Mouse (Mus musculus) limb, embryonic 11.5 days (tissue): ENCODE data around the gene Sept11. TPM values are rescaled to one million over a fixed set of nuclear protein-coding genes. Genes with fewer than 3 reads are reported as not detected.

Experiments
- ATAC-seq: fragments of 200-750 bp; cut with Nextera tagmentation; 2 replicates; pipeline ENCODE4 v1.8.0; 2017; ENCODE audit warnings: low read depth; ENCODE audit not compliant: insufficient number of reproducible peaks, low FRiP score, low TSS enrichment
- DNase-seq: peaks from one replicate; pipeline ENCODE4 v3.0.0-alpha.2; 2015; ENCODE audit warnings: low spot score
- H3K27ac ChIP-seq: fragments of 300-500 bp; sonication (generic); replicated peaks from 2 replicates; pipeline ENCODE4 v1.5.1; 2014; ENCODE audit warnings: low read depth, mild to moderate bottlenecking, low read length
- H3K27me3 ChIP-seq: fragments of 300-500 bp; sonication (generic); 2 replicates; pipeline ENCODE4 v1.6.1; 2014; ENCODE audit warnings: mild to moderate bottlenecking, low read length, mixed read lengths; ENCODE audit not compliant: control insufficient read depth, insufficient read depth
- H3K36me3 ChIP-seq: fragments of 300-500 bp; sonication (generic); 2 replicates; pipeline ENCODE4 v1.6.1; 2014; ENCODE audit warnings: mild to moderate bottlenecking, low read length, moderate library complexity, mixed read lengths; ENCODE audit not compliant: control insufficient read depth, insufficient read depth
- H3K4me1 ChIP-seq: fragments of 300-500 bp; sonication (generic); 2 replicates; pipeline ENCODE4 v1.6.1; 2014; ENCODE audit warnings: low read length, mixed read lengths; ENCODE audit not compliant: control insufficient read depth, insufficient read depth
- H3K4me2 ChIP-seq: fragments of 300-500 bp; sonication (generic); 2 replicates; pipeline ENCODE4 v1.6.1; 2014; ENCODE audit warnings: low read depth, mild to moderate bottlenecking, moderate library complexity; ENCODE audit not compliant: severe bottlenecking
- H3K4me3 ChIP-seq: fragments of 300-500 bp; sonication (generic); 2 replicates; pipeline ENCODE4 v1.5.1; 2014; ENCODE audit warnings: low read depth, low read length
- H3K9ac ChIP-seq: fragments of 300-500 bp; sonication (generic); 2 replicates; pipeline ENCODE4 v1.6.1; 2014; ENCODE audit warnings: mild to moderate bottlenecking, low read length
- H3K9me3 ChIP-seq: fragments of 300-500 bp; sonication (generic); 2 replicates; pipeline ENCODE4 v1.6.1; 2016; ENCODE audit warnings: low read length; ENCODE audit not compliant: control insufficient read depth
- WGBS: fragments of 180-500 bp; shearing (Covaris S2); extraction: QIAGEN DNeasy Blood & Tissue Kit; methylation state at CpG from one replicate; pipeline ENCODE4 v1.1.7; 2014; 5-methylcytosine and 5-hydroxymethylcytosine counted together
- polyA plus RNA-seq: library from polyadenylated mRNA; unstranded; fragments of >200 nt; fragmentation: Nextera tagmentation; extraction: Ambion mirVana; gene quantifications from 2 replicates; pipeline ENCODE4 v1.2.1, GENCODE M21; 2014

Sept11 gene
- polyA plus RNA-seq, 1 experiment from 2014 or later, result 276 TPM

DNA sequence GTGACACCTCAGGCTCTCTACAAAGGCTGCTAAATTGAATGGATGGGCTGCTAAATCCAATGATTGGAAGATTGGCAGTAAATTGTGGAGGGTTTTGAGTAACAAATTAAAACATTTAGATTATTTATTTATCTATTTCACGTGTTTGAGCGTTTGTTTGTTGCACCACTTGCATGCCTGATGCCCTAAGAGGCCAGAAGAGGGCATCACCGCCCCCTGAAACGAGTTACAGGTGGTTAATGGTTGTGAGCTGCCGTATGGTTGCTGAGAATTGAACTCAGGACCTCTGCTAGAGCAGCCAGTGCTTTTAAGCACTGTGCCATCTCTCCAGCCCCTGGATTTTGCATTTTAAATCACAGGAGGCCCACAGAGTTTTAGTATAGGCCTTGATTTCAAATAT is 42.2 kb upstream of the Sept11 start:
- no peak for ATAC-seq
- DNase-seq, result no peak
- WGBS, result 41% methylated on average over 5 of the region's 5 CpGs
- H3K4me2 ChIP-seq, result no peak overlapping the region
- H3K27me3 ChIP-seq, result peaks cover 9% of the 10 kb centered on the region
- H3K4me1 ChIP-seq, result no peaks in the 10 kb centered on the region
- no peaks in the 10 kb centered on the region for H3K36me3 ChIP-seq
- H3K9ac ChIP-seq, result no peak overlapping the region
- H3K9me3 ChIP-seq, result no peaks in the 10 kb centered on the region
- no peak overlapping the region for H3K27ac ChIP-seq
- H3K4me3 ChIP-seq, result no peak overlapping the region

DNA sequence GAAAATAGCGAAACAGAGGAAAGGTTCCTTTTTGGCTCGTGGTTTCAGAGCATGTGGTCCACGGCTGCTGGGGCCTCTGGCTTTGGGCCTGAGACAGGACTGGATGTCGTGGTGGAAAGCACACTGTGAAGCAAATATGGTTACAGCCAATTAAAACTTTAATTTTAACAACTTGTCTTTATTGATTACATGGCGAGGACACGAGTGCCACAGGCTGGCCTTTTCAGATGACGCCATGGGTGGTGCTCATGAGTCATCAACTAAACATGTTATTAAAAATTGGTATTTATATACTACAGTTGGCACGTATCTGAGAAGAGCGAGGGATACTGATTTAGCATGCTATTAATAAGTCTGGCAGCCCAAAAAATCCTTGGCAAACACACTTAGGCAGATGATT is 41.3 kb upstream of the Sept11 start:
- ATAC-seq (no peak), DNase-seq (no peak)
- Histone ChIP-seq H3K9me3 (no peaks in the 10 kb centered on the region), H3K4me1 (no peaks in the 10 kb centered on the region), H3K27ac (no peak overlapping the region), H3K9ac (no peak overlapping the region), H3K4me2 (no peak overlapping the region), H3K27me3 (no peaks in the 10 kb centered on the region; the same call in none of the 2 replicates), H3K36me3 (no peaks in the 10 kb centered on the region), H3K4me3 (no peak overlapping the region)
- 86% methylated on average over 9 of the region's 9 CpGs for WGBS

DNA sequence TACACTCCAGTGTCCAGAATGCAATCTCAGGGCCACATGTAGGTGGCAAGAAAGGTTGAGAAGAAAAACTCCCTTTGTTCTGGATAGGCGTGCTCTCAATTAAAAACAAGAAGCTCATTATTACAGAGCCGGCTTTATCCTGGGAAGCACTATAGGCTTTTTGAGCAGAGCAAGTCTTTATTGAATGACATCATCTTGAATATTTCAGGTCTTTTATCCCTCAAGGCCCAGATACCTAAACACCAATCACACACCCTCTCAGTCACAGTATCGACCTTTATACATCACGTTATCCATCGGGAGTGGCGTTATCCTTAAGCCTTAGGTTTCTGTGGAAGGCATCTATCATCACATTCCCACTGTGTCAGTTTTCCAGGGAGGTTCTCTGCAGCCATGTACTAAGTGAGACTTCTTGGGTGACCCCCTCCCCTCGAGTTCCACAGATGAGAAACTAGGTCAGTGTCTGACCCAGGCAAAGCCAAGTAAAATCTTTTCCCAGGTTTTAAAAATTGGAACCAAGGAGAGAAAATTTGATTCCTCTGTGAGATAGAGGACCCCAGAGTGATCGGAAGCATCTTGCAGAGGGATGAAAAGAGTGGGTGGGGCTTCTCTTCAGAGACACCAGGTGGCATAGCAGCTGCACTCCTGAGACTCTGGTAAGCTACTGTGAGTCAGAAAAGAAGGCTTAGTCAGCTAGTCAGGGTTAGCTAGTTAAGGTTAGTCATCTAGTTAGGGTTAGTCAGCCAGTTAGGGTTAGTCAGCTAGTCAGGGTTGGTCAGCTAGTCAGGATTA is 39.4 kb upstream of the Sept11 start:
- Histone ChIP-seq H3K4me2 (no peak overlapping the region), H3K27me3 (no peaks in the 10 kb centered on the region; the same call in 1 of the 2 replicates), H3K4me1 (no peaks in the 10 kb centered on the region), H3K9ac (no peak overlapping the region), H3K36me3 (no peaks in the 10 kb centered on the region), H3K4me3 (no peak overlapping the region), H3K27ac (no peak overlapping the region), H3K9me3 (no peaks in the 10 kb centered on the region)
- no peak for DNase-seq
- WGBS, result 55% methylated on average over 8 of the region's 8 CpGs
- ATAC-seq, result no peak

DNA sequence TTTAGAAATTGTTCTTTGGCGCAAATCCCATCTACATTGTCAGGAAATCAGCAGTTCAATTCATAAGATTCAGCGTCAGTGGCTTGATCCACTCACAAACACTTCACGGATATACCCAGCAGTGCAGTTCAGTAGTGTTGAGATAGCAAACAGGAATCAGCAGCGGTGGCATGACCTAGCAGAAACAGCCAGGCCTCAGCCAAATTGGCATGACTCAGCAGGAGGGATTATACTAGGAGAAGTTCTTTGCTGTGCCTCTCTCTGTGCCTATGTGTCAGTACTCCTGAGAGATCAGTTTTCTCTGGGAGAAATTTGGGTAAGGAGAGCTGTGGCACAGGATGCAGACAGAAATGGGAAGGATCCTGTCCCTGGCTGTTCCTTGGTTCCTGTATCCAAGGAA is 32.4 kb upstream of the Sept11 start:
- ATAC-seq, result no peak
- H3K4me1 ChIP-seq, result no peaks in the 10 kb centered on the region
- 91% methylated on average over 4 of the region's 4 CpGs for WGBS

DNA sequence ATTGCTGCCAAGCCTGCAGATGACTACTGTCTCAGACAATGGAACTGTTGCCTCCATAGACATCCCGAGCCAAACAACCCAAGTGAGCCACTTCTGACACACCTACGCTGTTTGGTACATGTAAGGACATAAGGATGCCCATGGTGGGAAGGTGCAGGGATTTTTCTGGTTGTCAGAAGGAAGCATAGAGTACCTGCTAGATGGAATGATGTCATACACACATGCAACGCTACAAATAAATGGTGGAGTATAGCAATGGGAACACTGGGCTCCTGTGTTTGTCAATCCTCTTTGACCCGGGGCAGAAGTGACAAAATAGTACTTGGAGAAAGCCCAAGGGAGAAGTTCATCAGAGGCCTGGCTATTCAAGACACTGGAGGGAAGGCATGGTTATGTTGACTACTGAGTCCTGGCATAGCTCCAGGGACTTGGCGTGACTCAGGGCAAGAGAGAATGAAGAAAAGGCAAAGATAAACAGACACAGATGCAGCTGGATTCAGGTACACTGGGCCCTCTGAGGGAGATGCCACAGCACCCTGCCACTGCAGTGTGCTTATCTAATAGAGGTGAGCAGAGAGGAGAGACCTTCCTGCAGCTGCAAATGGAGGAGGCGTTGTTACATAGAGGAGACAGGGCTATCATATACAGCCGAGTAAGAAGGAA is 15.4 kb upstream of the Sept11 start:
- 87% methylated on average over 7 of the region's 7 CpGs for WGBS
- ATAC-seq (no peak), DNase-seq (no peak)
- Histone ChIP-seq H3K27me3 (no peaks in the 10 kb centered on the region), H3K4me3 (no peak overlapping the region), H3K9me3 (no peaks in the 10 kb centered on the region), H3K9ac (no peak overlapping the region), H3K36me3 (no peaks in the 10 kb centered on the region), H3K27ac (no peak overlapping the region), H3K4me1 (no peaks in the 10 kb centered on the region), H3K4me2 (no peak overlapping the region)

More for the DNA sequence above, 32.4 kb upstream of the Sept11 start:
- H3K27ac ChIP-seq, result no peak overlapping the region
- no peaks in the 10 kb centered on the region for H3K27me3 ChIP-seq
- H3K9ac ChIP-seq, result no peak overlapping the region
- H3K4me3 ChIP-seq, result no peak overlapping the region
- no peaks in the 10 kb centered on the region for H3K9me3 ChIP-seq
- DNase-seq, result no peak
- no peak overlapping the region for H3K4me2 ChIP-seq
- no peaks in the 10 kb centered on the region for H3K36me3 ChIP-seq

DNA sequence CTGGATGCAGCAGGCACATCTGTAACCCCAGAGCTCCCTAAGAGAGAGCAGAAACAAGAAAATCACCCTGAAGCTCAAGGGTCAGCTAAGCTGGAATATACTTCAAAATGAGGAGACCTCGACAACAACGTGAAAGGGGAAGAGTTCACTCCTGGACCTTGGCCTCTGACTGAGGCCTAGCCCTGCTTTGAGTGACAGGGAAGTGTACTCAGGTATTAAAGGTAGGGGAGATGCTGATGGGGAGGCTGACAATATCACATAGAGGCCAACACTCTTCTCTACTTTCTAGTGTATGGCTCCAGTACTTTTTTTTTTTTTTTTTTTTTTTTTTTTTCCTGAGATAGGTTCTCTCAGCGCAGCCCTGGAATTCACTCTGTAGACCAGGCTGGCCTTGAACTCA is 13.6 kb upstream of the Sept11 start:
- H3K4me2 ChIP-seq, result no peak overlapping the region
- no peaks in the 10 kb centered on the region for H3K36me3 ChIP-seq
- H3K27ac ChIP-seq, result no peak overlapping the region
- H3K9me3 ChIP-seq, result no peaks in the 10 kb centered on the region
- no peaks in the 10 kb centered on the region for H3K27me3 ChIP-seq
- no peak overlapping the region for H3K9ac ChIP-seq
- no peak overlapping the region for H3K4me3 ChIP-seq
- no peak for DNase-seq
- H3K4me1 ChIP-seq, result no peaks in the 10 kb centered on the region
- 74% methylated on average over 3 of the region's 3 CpGs for WGBS
- no peak for ATAC-seq

DNA sequence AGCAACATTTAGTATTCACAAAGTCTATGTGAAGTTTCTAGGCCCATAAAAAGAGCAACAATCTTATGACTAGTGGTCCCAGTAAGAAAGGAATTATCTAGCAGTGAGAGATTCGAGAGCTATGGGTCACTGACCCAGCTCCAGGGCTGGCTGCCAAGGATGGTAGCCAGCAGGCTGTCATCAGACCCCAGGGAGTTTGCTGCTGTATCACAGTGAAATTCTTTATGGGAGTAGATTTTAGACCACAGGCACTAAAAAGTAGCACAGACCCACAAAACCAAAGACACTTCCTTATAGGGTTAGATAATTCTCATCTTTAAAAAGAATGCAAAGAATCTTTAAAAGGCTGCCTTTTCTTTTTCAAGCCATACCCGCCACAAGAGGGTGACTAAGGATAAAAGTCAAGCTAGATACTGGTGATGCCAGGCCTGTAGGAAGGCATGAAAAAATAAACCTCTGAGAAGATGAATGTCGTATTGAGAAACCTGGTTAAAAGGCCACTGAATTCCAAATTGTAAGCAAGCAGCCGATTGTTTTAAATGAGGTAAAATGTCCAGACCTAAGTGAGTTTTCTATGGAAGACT is 8.1 kb upstream of the Sept11 start:
- Histone ChIP-seq H3K27me3 (no peaks in the 10 kb centered on the region), H3K27ac (no peak overlapping the region), H3K4me1 (no peaks in the 10 kb centered on the region), H3K9ac (no peak overlapping the region), H3K9me3 (no peaks in the 10 kb centered on the region), H3K4me3 (no peak overlapping the region), H3K4me2 (no peak overlapping the region), H3K36me3 (no peaks in the 10 kb centered on the region)
- no peak for ATAC-seq
- WGBS, result 67% methylated on average over 4 of the region's 4 CpGs
- no peak for DNase-seq

DNA sequence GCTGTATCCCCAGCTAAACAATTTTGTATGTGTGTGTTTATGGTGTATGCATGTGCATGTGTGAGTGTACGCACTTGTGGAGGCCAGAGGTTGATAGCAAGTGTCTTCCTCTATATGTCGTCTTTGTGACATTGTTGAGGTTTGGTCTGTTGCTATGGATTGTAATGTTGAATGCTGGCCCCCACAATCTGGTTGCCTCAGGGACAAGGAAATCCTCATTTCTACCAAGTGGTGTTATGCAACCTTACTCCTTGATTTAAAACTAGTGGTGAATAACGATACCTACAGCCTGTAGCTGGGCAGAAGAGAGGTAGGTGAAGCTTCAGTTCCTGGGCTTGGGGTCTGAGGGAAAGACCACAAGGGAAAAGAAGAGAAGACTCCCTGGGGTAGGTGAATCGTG is 7.3 kb upstream of the Sept11 start:
- no peaks in the 10 kb centered on the region for H3K36me3 ChIP-seq
- no peak for ATAC-seq

More for the DNA sequence above, 7.3 kb upstream of the Sept11 start:
- DNase-seq, result no peak
- Histone ChIP-seq H3K4me1 (no peaks in the 10 kb centered on the region), H3K27me3 (no peaks in the 10 kb centered on the region), H3K4me3 (no peak overlapping the region), H3K9me3 (no peaks in the 10 kb centered on the region), H3K4me2 (no peak overlapping the region), H3K27ac (no peak overlapping the region), H3K9ac (no peak overlapping the region)
- WGBS, result 85% methylated on average over 4 of the region's 4 CpGs
